Mouse (Mus musculus): ENCODE results near the gene Tenm3. TPM values are rescaled to one million over a fixed set of nuclear protein-coding genes. Genes with fewer than 3 reads are reported as not detected.

Tenm3 gene
- polyA plus RNA-seq, 1 experiment, result 3.1 TPM

- DNase-seq (ENCODE audit: low read depth), result no peak
These were observed 501.3 kb downstream of the Tenm3 start for GRCm38 (mm10) chr8:48342321-48343066.

GRCm38 (mm10) chr8:48341692-48342091 lies 502.1 kb downstream of the Tenm3 start:
- no peak for DNase-seq (ENCODE audit: low read depth)

GRCm38 (mm10) chr8:48341276-48341675 lies 502.5 kb downstream of the Tenm3 start:
- DNase-seq (ENCODE audit: low read depth), result no peak

- DNase-seq (ENCODE audit: low read depth), result no peak
These were observed 521.0 kb downstream of the Tenm3 start for GRCm38 (mm10) chr8:48322655-48323265.

- DNase-seq (ENCODE audit: low read depth), result no peak
These were observed 521.5 kb downstream of the Tenm3 start for GRCm38 (mm10) chr8:48322240-48322639.

GRCm38 (mm10) chr8:48319674-48320073 lies 524.1 kb downstream of the Tenm3 start:
- no peak for DNase-seq (ENCODE audit: low read depth)

- DNase-seq (ENCODE audit: low read depth), result no peak
These were observed 526.3 kb downstream of the Tenm3 start for GRCm38 (mm10) chr8:48317498-48317897.

- DNase-seq (ENCODE audit: low read depth), result no peak
These were observed 528.1 kb downstream of the Tenm3 start for GRCm38 (mm10) chr8:48315605-48316004.

GRCm38 (mm10) chr8:48313985-48314368 lies 529.8 kb downstream of the Tenm3 start:
- DNase-seq (ENCODE audit: low read depth), result no peak

GRCm38 (mm10) chr8:48313210-48313984 lies 530.4 kb downstream of the Tenm3 start:
- DNase-seq (ENCODE audit: low read depth), result no peak

GRCm38 (mm10) chr8:48311706-48312105 lies 532.0 kb downstream of the Tenm3 start:
- DNase-seq (ENCODE audit: low read depth), result no peak

- no peak for DNase-seq (ENCODE audit: low read depth)
These were observed 533.4 kb downstream of the Tenm3 start for GRCm38 (mm10) chr8:48310240-48310849.

GRCm38 (mm10) chr8:48309191-48309987 lies 534.4 kb downstream of the Tenm3 start:
- peak; percentile 3 for DNase-seq (ENCODE audit: low read depth)

- no peak for DNase-seq (ENCODE audit: low read depth)
These were observed 539.5 kb downstream of the Tenm3 start for GRCm38 (mm10) chr8:48304224-48304623.

- peak; percentile 4 for DNase-seq (ENCODE audit: low read depth)
These were observed 543.1 kb downstream of the Tenm3 start for GRCm38 (mm10) chr8:48300613-48301037.

GRCm38 (mm10) chr8:48300061-48300460 lies 543.7 kb downstream of the Tenm3 start:
- DNase-seq (ENCODE audit: low read depth), result no peak

- no peak for DNase-seq (ENCODE audit: low read depth)
These were observed 544.4 kb downstream of the Tenm3 start for GRCm38 (mm10) chr8:48299341-48299740.

GRCm38 (mm10) chr8:48296371-48296770 lies 547.4 kb downstream of the Tenm3 start:
- no peak for DNase-seq (ENCODE audit: low read depth)

- DNase-seq (ENCODE audit: low read depth), result no peak
These were observed 548.2 kb downstream of the Tenm3 start for GRCm38 (mm10) chr8:48295558-48295957.

GRCm38 (mm10) chr8:48293797-48294196 lies 550.0 kb downstream of the Tenm3 start:
- no peak for DNase-seq (ENCODE audit: low read depth)

GRCm38 (mm10) chr8:48285432-48285831 lies 558.3 kb downstream of the Tenm3 start:
- DNase-seq (ENCODE audit: low read depth), result no peak

Data from gonadal fat pad, adult 2 months (tissue).